Mouse (Mus musculus) retina, postnatal 7 days (tissue): ENCODE measurements at regions not wholly inside any gene's neighbourhood (a gene's known extent, or its start where the extent isn't known, plus 50 kb on each side); places are given as distances from the start of the nearest gene placed in this dataset.
A peak's percentile ranks its signal among the peaks of the same experiment; 100 is the strongest.

Source experiments
- DNase-seq: peaks from one replicate; pipeline ENCODE4 v3.0.0-alpha.2; 2012; ENCODE audit warnings: low read depth, low spot score

- DNase-seq, result no peak
Observed at GRCm38 (mm10) chr2:101368278-101368677, 256.2 kb upstream of the Rag2 start.

- no peak for DNase-seq
Observed at GRCm38 (mm10) chr2:101370991-101371736, 253.4 kb upstream of the Rag2 start.

- no peak for DNase-seq
Observed at GRCm38 (mm10) chr2:101371834-101372493, 252.6 kb upstream of the Rag2 start.

GRCm38 (mm10) chr2:101380595-101380994 lies 243.9 kb upstream of the Rag2 start:
- no peak for DNase-seq

GRCm38 (mm10) chr2:101415002-101415401 lies 209.5 kb upstream of the Rag2 start:
- no peak for DNase-seq

- no peak for DNase-seq
Observed at GRCm38 (mm10) chr2:101416702-101417101, 207.8 kb upstream of the Rag2 start.

- DNase-seq, result no peak
Observed at GRCm38 (mm10) chr2:101433141-101433895, 191.2 kb upstream of the Rag2 start.

GRCm38 (mm10) chr2:101440231-101440630 lies 184.3 kb upstream of the Rag2 start:
- DNase-seq, result no peak

GRCm38 (mm10) chr2:101441081-101441630 lies 183.4 kb upstream of the Rag2 start:
- no peak for DNase-seq

GRCm38 (mm10) chr2:101455591-101455990 lies 168.9 kb upstream of the Rag2 start:
- DNase-seq, result no peak

GRCm38 (mm10) chr2:101458959-101459358 lies 165.6 kb upstream of the Rag2 start:
- DNase-seq, result peak; percentile 39

- DNase-seq, result no peak
Observed at GRCm38 (mm10) chr2:101462450-101462849, 162.1 kb upstream of the Rag2 start.

GRCm38 (mm10) chr2:101464291-101465140 lies 160.0 kb upstream of the Rag2 start:
- no peak for DNase-seq

- DNase-seq, result no peak
Observed at GRCm38 (mm10) chr2:101470569-101471100, 153.9 kb upstream of the Rag2 start.

- DNase-seq, result peak; percentile 75
Observed at GRCm38 (mm10) chr2:101472449-101473115, 151.9 kb upstream of the Rag2 start.

GRCm38 (mm10) chr2:101473116-101473485 lies 151.4 kb upstream of the Rag2 start:
- no peak for DNase-seq

GRCm38 (mm10) chr2:101476862-101477261 lies 147.7 kb upstream of the Rag2 start:
- no peak for DNase-seq

- no peak for DNase-seq
Observed at GRCm38 (mm10) chr2:101490207-101490606, 134.3 kb upstream of the Rag2 start.

GRCm38 (mm10) chr2:101491762-101492161 lies 132.8 kb upstream of the Rag2 start:
- no peak for DNase-seq

GRCm38 (mm10) chr2:101508116-101508515 lies 116.4 kb upstream of the Rag2 start:
- DNase-seq, result no peak
